Mouse (Mus musculus) olfactory bulb, adult 2 months (tissue): ENCODE data around the gene Gzmg. TPM values are rescaled to one million over a fixed set of nuclear protein-coding genes. Genes with fewer than 3 reads are reported as not detected.
"Not testable (repeated sequence)": the region's sequence is repeated elsewhere in the genome, so short reads cannot be mapped to it uniquely, and the experiment has no call there.

Source experiments
- H3K27ac ChIP-seq: fragments of 200-500 bp; 2 replicates; pipeline ENCODE4 v1.5.1; 2012; ENCODE audit warnings: low read depth, low read length; ENCODE audit not compliant: insufficient read depth
- H3K4me1 ChIP-seq: fragments of 200-500 bp; 2 replicates; pipeline ENCODE4 v1.6.1; 2012; ENCODE audit warnings: low read length; ENCODE audit not compliant: control insufficient read depth, insufficient read depth
- H3K4me3 ChIP-seq: fragments of 200-500 bp; 2 replicates; pipeline ENCODE4 v1.5.1; 2012; ENCODE audit warnings: mild to moderate bottlenecking, low read depth, low read length, moderate library complexity; ENCODE audit not compliant: insufficient read depth
- CTCF ChIP-seq: fragments of 200-500 bp; IDR thresholded peaks from 2 replicates; pipeline ENCODE4 v1.5.1; 2012; ENCODE audit warnings: low read depth, mild to moderate bottlenecking, low read length, moderate library complexity; ENCODE audit not compliant: insufficient read depth
- POLR2A ChIP-seq: fragments of 200-500 bp; IDR thresholded peaks from 2 replicates; pipeline ENCODE4 v1.6.1; 2012; ENCODE audit warnings: mild to moderate bottlenecking, low read depth, low read length, moderate library complexity; ENCODE audit not compliant: insufficient read depth
- WGBS: fragments of 180-500 bp; shearing (Covaris S2); methylation state at CpG from one replicate; pipeline ENCODE4 v1.1.7; 2018; 5-methylcytosine and 5-hydroxymethylcytosine counted together
- polyA plus RNA-seq: library from polyadenylated mRNA; stranded (reverse); fragments of >200 nt; gene quantifications from 2 replicates; pipeline ENCODE4 v1.2.4, GENCODE M21; 2012; ENCODE audit warnings: low replicate concordance; ENCODE audit not compliant: missing spikeins, insufficient read depth, insufficient read length

The Gzmg gene
- polyA plus RNA-seq, 1 experiment = not detected

DNA sequence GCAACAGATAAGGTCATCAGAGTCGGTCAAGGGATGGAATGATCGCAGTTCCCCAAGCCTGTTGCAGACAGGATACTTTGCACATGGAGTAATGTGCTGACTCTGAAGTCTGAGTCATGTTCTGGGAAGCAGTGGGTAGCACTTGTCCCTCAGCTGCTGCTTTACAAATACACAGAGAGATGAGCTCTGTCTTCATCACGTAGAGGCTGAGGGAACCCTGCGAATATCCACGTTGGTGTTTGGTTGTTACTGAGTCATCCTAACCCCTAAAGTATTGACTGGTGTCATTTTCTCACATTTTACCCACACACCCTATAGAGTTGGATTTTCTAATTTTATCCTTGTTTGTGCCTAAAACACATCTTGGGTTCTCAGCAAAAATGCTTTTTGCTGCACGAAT is 8.6 kb upstream of the Gzmg start:
- WGBS = 83% methylated on average over 6 of the region's 6 CpGs
- Histone ChIP-seq H3K4me3 (no peak overlapping the region), H3K4me1 (no peaks in the 10 kb centered on the region), H3K27ac (no peak overlapping the region)
- TF ChIP-seq CTCF (no peak), POLR2A (no peak)

- Histone ChIP-seq H3K4me1 (no peaks in the 10 kb centered on the region), H3K4me3 (no peak overlapping the region), H3K27ac (no peak overlapping the region)
- WGBS = 64% methylated on average over 2 of the region's 2 CpGs
- TF ChIP-seq POLR2A (no peak), CTCF (no peak)
These were observed 2.7 kb upstream of the Gzmg start for GRCm38 (mm10) chr14:56162109-56162508.

DNA sequence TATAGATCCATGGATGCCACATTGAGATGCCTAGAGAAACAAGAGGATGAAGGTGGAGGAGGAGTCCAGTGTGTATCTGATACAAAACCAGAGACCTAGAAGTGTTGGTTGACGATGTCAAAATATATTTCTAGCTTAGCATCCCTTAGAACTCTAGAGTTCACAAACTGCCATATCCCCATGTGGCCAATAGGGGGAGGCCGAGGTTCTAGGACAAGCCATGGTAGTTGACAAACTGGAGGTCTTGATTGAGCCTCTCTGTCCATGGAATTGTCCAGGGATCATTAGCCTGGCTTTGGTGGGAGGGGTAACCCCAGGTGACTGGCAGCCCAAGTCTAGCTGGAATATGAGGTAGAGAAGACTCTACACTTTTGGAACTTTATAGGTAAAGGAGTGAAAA is 4.0 kb downstream of the Gzmg start:
- H3K4me1 ChIP-seq = no peaks in the 10 kb centered on the region
- no peak for TF ChIP-seq POLR2A
- no peak for TF ChIP-seq CTCF
- WGBS = 73% methylated on average over 2 of the region's 2 CpGs
- no peak overlapping the region for H3K4me3 ChIP-seq
- no peak overlapping the region for H3K27ac ChIP-seq

- WGBS = 80% methylated on average over 1 of the region's 1 CpGs
- not testable (repeated sequence) for H3K4me1 ChIP-seq, H3K4me3 ChIP-seq
These were observed 25.7 kb downstream of the Gzmg start for GRCm38 (mm10) chr14:56133675-56134074.

DNA sequence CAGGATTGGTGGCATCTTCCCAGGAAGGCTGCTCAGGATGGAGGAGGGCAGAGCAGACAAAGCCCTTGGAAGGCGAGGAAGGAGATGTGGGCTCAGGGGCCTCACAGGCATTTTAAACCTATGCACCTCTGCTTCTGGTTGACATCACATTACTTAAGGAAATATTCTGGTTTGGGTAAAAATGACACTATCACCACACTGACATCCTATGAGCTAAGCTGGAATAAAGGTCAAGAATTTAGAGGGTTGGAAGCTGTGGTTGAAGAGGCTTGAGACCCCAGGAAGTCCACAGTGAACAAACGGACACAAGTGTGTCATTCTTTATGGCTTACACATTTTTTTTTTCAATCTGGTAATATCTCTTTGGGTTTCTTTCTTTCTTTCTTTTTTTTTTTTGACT is 26.9 kb downstream of the Gzmg start, which contains the start of gene Gzmd:
Gene Gzmd, minus strand, starts transcription at position 101 of the 400 bp plus-strand sequence.
- H3K27ac ChIP-seq, H3K4me3 ChIP-seq, H3K4me1 ChIP-seq: not testable (repeated sequence)
- 95% methylated on average over 2 of the region's 2 CpGs for WGBS

More at GRCm38 (mm10) chr14:56133675-56134074, 25.7 kb downstream of the Gzmg start:
- H3K27ac ChIP-seq = not testable (repeated sequence)

DNA sequence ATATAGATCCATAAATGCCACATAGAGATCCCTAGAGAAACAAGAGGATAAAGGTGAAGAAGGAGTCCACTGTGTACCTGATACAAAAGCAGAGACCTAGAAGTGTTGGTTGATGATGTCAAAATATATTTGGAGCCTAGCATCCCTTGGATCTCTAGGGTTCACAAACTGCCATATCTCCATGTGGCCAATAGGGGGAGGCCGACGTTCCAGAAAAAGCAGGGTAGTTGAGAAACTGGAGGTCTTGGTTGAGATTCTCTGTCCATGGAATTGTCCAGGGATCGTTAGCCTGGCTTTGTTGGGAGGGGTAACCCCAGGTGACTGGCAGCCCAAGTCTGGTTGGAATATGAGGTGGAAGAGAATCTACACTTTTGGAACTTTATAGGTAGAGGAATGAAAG is 31.0 kb downstream of the Gzmg start:
- 51% methylated on average over 3 of the region's 3 CpGs for WGBS
- Histone ChIP-seq H3K4me1 (no peaks in the 10 kb centered on the region), H3K4me3 (no peak overlapping the region), H3K27ac (no peak overlapping the region)
- no peak for TF ChIP-seq POLR2A
- no peak for TF ChIP-seq CTCF

DNA sequence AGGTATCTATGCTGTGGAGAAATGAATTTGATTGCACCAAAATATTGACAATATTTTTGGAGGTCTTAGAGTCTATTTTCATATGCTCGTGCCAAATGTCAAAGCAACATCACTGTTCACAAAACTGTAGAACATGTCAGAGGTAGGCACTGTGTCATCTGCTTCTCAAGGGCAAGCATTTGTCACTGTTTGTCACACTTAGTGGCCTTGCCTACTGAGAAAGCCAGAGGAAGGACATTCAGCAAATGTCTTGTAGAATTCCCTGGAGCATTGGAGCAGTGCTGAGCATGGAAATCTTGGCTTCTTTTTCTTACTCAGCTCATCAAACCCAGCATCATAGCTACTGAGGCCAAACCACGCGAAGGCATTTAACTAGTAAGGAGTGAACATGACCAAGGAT is 35.9 kb downstream of the Gzmg start:
- Histone ChIP-seq H3K4me1 (no peaks in the 10 kb centered on the region), H3K4me3 (no peak overlapping the region), H3K27ac (no peak overlapping the region)
- WGBS = 88% methylated on average over 3 of the region's 3 CpGs
- TF ChIP-seq POLR2A (no peak), CTCF (no peak)

DNA sequence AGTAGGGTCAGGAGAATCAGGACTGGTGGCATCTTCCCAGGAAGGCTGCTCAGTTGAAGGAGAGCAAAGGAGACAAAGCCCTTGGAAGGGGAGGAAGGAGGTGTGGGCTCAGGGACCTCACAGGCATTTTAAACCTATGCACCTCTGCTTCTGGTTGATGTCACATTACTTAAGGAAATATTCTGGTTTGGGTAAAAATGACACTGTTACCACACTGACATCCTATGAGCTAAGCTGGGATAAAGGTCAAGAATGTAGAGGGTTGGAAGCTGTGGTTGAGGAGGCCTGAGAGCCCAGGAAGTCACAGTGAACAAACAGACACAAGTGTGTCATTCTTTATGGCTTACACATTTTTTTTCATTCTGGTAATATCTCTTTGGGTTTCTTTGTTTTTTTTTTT is 38.9 kb downstream of the Gzmg start, which contains the start of gene Gzme:
Gene Gzme, minus strand, starts transcription at position 101 of the 400 bp plus-strand sequence.
- TF ChIP-seq POLR2A (no peak), CTCF (no peak)

GRCm38 (mm10) chr14:56115531-56116310 is 43.7 kb downstream of the Gzmg start:
- H3K4me1 ChIP-seq, H3K4me3 ChIP-seq, H3K27ac ChIP-seq: not testable (repeated sequence)
- WGBS = 93% methylated on average over 33 of the region's 33 CpGs

More for the DNA sequence above, 38.9 kb downstream of the Gzmg start, which contains the start of gene Gzme:
- no peak within 1 kb of the TSS for H3K27ac ChIP-seq
- H3K4me1 ChIP-seq = no peaks in the 10 kb centered on the region
- no peak within 1 kb of the TSS for H3K4me3 ChIP-seq

Other genes starting within 250 kb of the Gzmg start
- not detected in 2 replicates for gene Cma1, start 214.9 kb downstream of the Gzmg start, polyA plus RNA-seq
- not detected in 2 replicates for gene Cma2, start 208.6 kb downstream of the Gzmg start, polyA plus RNA-seq
- gene Mcpt1, start 141.6 kb downstream of the Gzmg start, polyA plus RNA-seq = not detected in 2 replicates
- gene Mcpt9, start 129.1 kb downstream of the Gzmg start, polyA plus RNA-seq = not detected in 2 replicates
- gene Mcpt2, start 117.5 kb downstream of the Gzmg start, polyA plus RNA-seq = not detected in 2 replicates
- not detected in 2 replicates for gene Mcpt4, start 97.3 kb downstream of the Gzmg start, polyA plus RNA-seq
- not detected in 2 replicates for gene Mcpt8, start 74.3 kb downstream of the Gzmg start, polyA plus RNA-seq
- gene Ctsg, start 57.0 kb downstream of the Gzmg start, polyA plus RNA-seq = not detected in 2 replicates
- not detected in 2 replicates for gene Gzme, start 39.0 kb downstream of the Gzmg start, polyA plus RNA-seq
- not detected in 2 replicates for gene Gzmd, start 27.0 kb downstream of the Gzmg start, polyA plus RNA-seq
- gene Gzmn, start 15.0 kb upstream of the Gzmg start, polyA plus RNA-seq = not detected in 2 replicates
- gene Gzmf, start 51.8 kb upstream of the Gzmg start, polyA plus RNA-seq = not detected in 2 replicates
- not detected in 2 replicates for gene Gzmc, start 75.1 kb upstream of the Gzmg start, polyA plus RNA-seq
- gene Gzmb, start 102.7 kb upstream of the Gzmg start, polyA plus RNA-seq = not detected in 2 replicates
- not detected in 2 replicates for gene Atp12a, start 205.5 kb upstream of the Gzmg start, polyA plus RNA-seq
- gene Rnf17, start 243.0 kb upstream of the Gzmg start, polyA plus RNA-seq = not detected in 2 replicates